Mouse (Mus musculus) liver, embryonic 11.5 days (tissue): ENCODE measurements around the gene Trappc1. TPM values are rescaled to one million over a fixed set of nuclear protein-coding genes. Genes with fewer than 3 reads are reported as not detected.
"Not testable (repeated sequence)": the region's sequence is repeated elsewhere in the genome, so short reads cannot be mapped to it uniquely, and the experiment has no call there.

Experiments
- ATAC-seq: fragments of 200-750 bp; cut with Nextera tagmentation; replicated peaks from 2 replicates; pipeline ENCODE4 v1.8.0; 2017; ENCODE audit warnings: moderate number of reproducible peaks, mild to moderate bottlenecking, moderate TSS enrichment, moderate library complexity; ENCODE audit not compliant: low FRiP score
- DNase-seq: peaks from one replicate; pipeline ENCODE4 v3.0.0-alpha.2; 2017; ENCODE audit warnings: low spot score
- H3K27ac ChIP-seq: fragments of 300-500 bp; sonication (generic); 2 replicates; pipeline ENCODE4 v1.5.1; 2014; ENCODE audit warnings: mild to moderate bottlenecking, low read depth, low read length, control low read depth
- H3K27me3 ChIP-seq: fragments of 300-500 bp; sonication (generic); replicated peaks from 2 replicates; pipeline ENCODE4 v1.6.1; 2014; ENCODE audit warnings: low read length, mixed read lengths; ENCODE audit not compliant: control insufficient read depth, insufficient read depth
- H3K36me3 ChIP-seq: fragments of 300-500 bp; sonication (generic); 2 replicates; pipeline ENCODE4 v1.6.1; 2014; ENCODE audit warnings: mild to moderate bottlenecking, low read length, moderate library complexity, mixed read lengths; ENCODE audit not compliant: control insufficient read depth, insufficient read depth
- H3K4me1 ChIP-seq: fragments of 300-500 bp; sonication (generic); replicated peaks from 2 replicates; pipeline ENCODE4 v1.6.1; 2014; ENCODE audit warnings: low read length, mixed read lengths; ENCODE audit not compliant: control insufficient read depth, insufficient read depth
- H3K4me2 ChIP-seq: fragments of 300-500 bp; sonication (generic); 2 replicates; pipeline ENCODE4 v1.6.1; 2014; ENCODE audit warnings: mild to moderate bottlenecking, control low read depth, moderate library complexity
- H3K4me3 ChIP-seq: fragments of 300-500 bp; sonication (generic); 2 replicates; pipeline ENCODE4 v1.5.1; 2014; ENCODE audit warnings: low read depth, low read length, control low read depth
- H3K9ac ChIP-seq: fragments of 300-500 bp; sonication (generic); 2 replicates; pipeline ENCODE4 v1.6.1; 2014; ENCODE audit warnings: low read depth, low read length, control low read depth
- H3K9me3 ChIP-seq: fragments of 300-500 bp; sonication (generic); 2 replicates; pipeline ENCODE4 v1.6.1; 2016; ENCODE audit warnings: low read length, inconsistent platforms, mixed read lengths; ENCODE audit not compliant: control insufficient read depth
- WGBS: fragments of 180-500 bp; shearing (Covaris S2); extraction: QIAGEN DNeasy Blood & Tissue Kit; methylation state at CpG from one replicate; pipeline ENCODE4 v1.1.7; 2014; 5-methylcytosine and 5-hydroxymethylcytosine counted together
- polyA plus RNA-seq: library from polyadenylated mRNA; unstranded; fragments of >200 nt; fragmentation: Nextera tagmentation; extraction: Ambion mirVana; gene quantifications from 2 replicates; pipeline ENCODE4 v1.2.1, GENCODE M21; 2014

Trappc1 gene
- polyA plus RNA-seq, 1 experiment from 2014 or later: 123 TPM

GRCm38 (mm10) chr11:69305291-69305690, 18.5 kb upstream of the Trappc1 start:
- Histone ChIP-seq H3K9me3 (no peaks in the 10 kb centered on the region), H3K27ac (no peak overlapping the region), H3K36me3 (peaks cover 16% of the 10 kb centered on the region; the same call in 1 of the 2 replicates), H3K27me3 (no peaks in the 10 kb centered on the region), H3K4me2 (no peak overlapping the region), H3K4me3 (no peak overlapping the region), H3K4me1 (0 out of 2 replicates have a peak, but pooled peaks cover 3% of the 10 kb centered on the region), H3K9ac (no peak overlapping the region)
- WGBS: 89% methylated on average over 9 of the region's 9 CpGs
- no peak for DNase-seq
- ATAC-seq: no peak

- H3K36me3 ChIP-seq: peaks cover 16% of the 10 kb centered on the region; the same call in 1 of the 2 replicates
- no peak overlapping the region for H3K9ac ChIP-seq
- H3K4me2 ChIP-seq: no peak overlapping the region
- no peak for DNase-seq
- H3K9me3 ChIP-seq: no peaks in the 10 kb centered on the region
- H3K27ac ChIP-seq: no peak overlapping the region
- no peak overlapping the region for H3K4me3 ChIP-seq
- no peak for ATAC-seq
- 0 out of 2 replicates have a peak, but pooled peaks cover 3% of the 10 kb centered on the region for H3K4me1 ChIP-seq
- no peaks in the 10 kb centered on the region for H3K27me3 ChIP-seq
- WGBS: 78% methylated on average over 2 of the region's 2 CpGs
These were observed 17.7 kb upstream of the Trappc1 start for GRCm38 (mm10) chr11:69306039-69306438.

GRCm38 (mm10) chr11:69311266-69311665, 12.5 kb upstream of the Trappc1 start:
- WGBS: 85% methylated on average over 7 of the region's 7 CpGs
- H3K4me2 ChIP-seq: no peak overlapping the region
- no peaks in the 10 kb centered on the region for H3K4me1 ChIP-seq
- H3K27ac ChIP-seq: no peak overlapping the region
- no peaks in the 10 kb centered on the region for H3K27me3 ChIP-seq
- H3K4me3 ChIP-seq: no peak overlapping the region
- H3K36me3 ChIP-seq: peaks cover 11% of the 10 kb centered on the region; the same call in 1 of the 2 replicates
- no peak for DNase-seq
- no peak overlapping the region for H3K9ac ChIP-seq
- ATAC-seq: no peak
- no peaks in the 10 kb centered on the region for H3K9me3 ChIP-seq

- H3K27ac ChIP-seq: no peak overlapping the region
- peaks cover 8% of the 10 kb centered on the region; the same call in 1 of the 2 replicates for H3K36me3 ChIP-seq
- H3K4me2 ChIP-seq: no peak overlapping the region
- H3K4me3 ChIP-seq: no peak overlapping the region
- H3K27me3 ChIP-seq: no peaks in the 10 kb centered on the region
- H3K9ac ChIP-seq: no peak overlapping the region
- DNase-seq (no peak), ATAC-seq (no peak)
- no peaks in the 10 kb centered on the region for H3K9me3 ChIP-seq
- H3K4me1 ChIP-seq: no peaks in the 10 kb centered on the region
- WGBS: 92% methylated on average over 6 of the region's 6 CpGs
These were observed 7.4 kb upstream of the Trappc1 start for GRCm38 (mm10) chr11:69316361-69316760.

GRCm38 (mm10) chr11:69318000-69318399, 5.8 kb upstream of the Trappc1 start:
- H3K4me2 ChIP-seq, H3K9ac ChIP-seq, H3K36me3 ChIP-seq, ATAC-seq, H3K9me3 ChIP-seq, DNase-seq, H3K27ac ChIP-seq, H3K4me1 ChIP-seq, H3K4me3 ChIP-seq, H3K27me3 ChIP-seq: not testable (repeated sequence)
- WGBS: 84% methylated on average over 3 of the region's 3 CpGs

- Histone ChIP-seq H3K4me2 (no peak overlapping the region; the same call in 1 of the 2 replicates), H3K27ac (no peak overlapping the region), H3K9ac (peak overlapping the region; percentile 18; the same call in 1 of the 2 replicates), H3K4me1 (peaks cover 30% of the 10 kb centered on the region), H3K36me3 (peaks cover 8% of the 10 kb centered on the region; the same call in 1 of the 2 replicates), H3K9me3 (no peaks in the 10 kb centered on the region), H3K4me3 (no peak overlapping the region), H3K27me3 (peaks cover 4% of the 10 kb centered on the region)
- WGBS: 94% methylated on average over 6 of the region's 6 CpGs
- no peak for ATAC-seq
- no peak for DNase-seq
These were observed 2.2 kb upstream of the Trappc1 start for GRCm38 (mm10) chr11:69321580-69321979.

GRCm38 (mm10) chr11:69322010-69322409, 1.8 kb upstream of the Trappc1 start:
- peak overlapping the region; percentile 96 for H3K4me2 ChIP-seq
- peaks cover 35% of the 10 kb centered on the region for H3K4me1 ChIP-seq
- peaks cover 8% of the 10 kb centered on the region for H3K27me3 ChIP-seq
- peaks cover 8% of the 10 kb centered on the region; the same call in 1 of the 2 replicates for H3K36me3 ChIP-seq
- 78% methylated on average over 6 of the region's 6 CpGs for WGBS
- H3K27ac ChIP-seq: no peak overlapping the region
- ATAC-seq (no peak), DNase-seq (no peak)
- H3K9ac ChIP-seq: peak overlapping the region; percentile 18
- H3K9me3 ChIP-seq: no peaks in the 10 kb centered on the region
- H3K4me3 ChIP-seq: no peak overlapping the region

GRCm38 (mm10) chr11:69322693-69323471, 898 bp upstream of the Trappc1 start:
- 26% methylated on average over 18 of the region's 18 CpGs for WGBS
- Histone ChIP-seq H3K4me1 (peaks cover 39% of the 10 kb centered on the region), H3K27me3 (peaks cover 17% of the 10 kb centered on the region)

More at GRCm38 (mm10) chr11:69322693-69323471, 898 bp upstream of the Trappc1 start:
- no peak for ATAC-seq
- H3K4me3 ChIP-seq: peak overlapping the region; percentile 74
- H3K9me3 ChIP-seq: no peaks in the 10 kb centered on the region
- peaks cover 8% of the 10 kb centered on the region; the same call in 1 of the 2 replicates for H3K36me3 ChIP-seq
- H3K27ac ChIP-seq: peak overlapping the region; percentile 87
- peak overlapping the region; percentile 94 for H3K9ac ChIP-seq
- no peak for DNase-seq
- peak overlapping the region; percentile 96 for H3K4me2 ChIP-seq
